Mouse (Mus musculus): ENCODE results near the gene Fkbp10.

Gene Fkbp10

GRCm38 (mm10) chr11:100472935-100473295, 57.4 kb downstream of the Fkbp10 start:
- no peak for DNase-seq

All from cerebellum, postnatal 36 days (tissue).